Mouse (Mus musculus): ENCODE results near the gene Otop3. TPM values are rescaled to one million over a fixed set of nuclear protein-coding genes. Genes with fewer than 3 reads are reported as not detected.

Gene Otop3
- polyA plus RNA-seq, 1 experiment from 2014 or later: not detected

DNA sequence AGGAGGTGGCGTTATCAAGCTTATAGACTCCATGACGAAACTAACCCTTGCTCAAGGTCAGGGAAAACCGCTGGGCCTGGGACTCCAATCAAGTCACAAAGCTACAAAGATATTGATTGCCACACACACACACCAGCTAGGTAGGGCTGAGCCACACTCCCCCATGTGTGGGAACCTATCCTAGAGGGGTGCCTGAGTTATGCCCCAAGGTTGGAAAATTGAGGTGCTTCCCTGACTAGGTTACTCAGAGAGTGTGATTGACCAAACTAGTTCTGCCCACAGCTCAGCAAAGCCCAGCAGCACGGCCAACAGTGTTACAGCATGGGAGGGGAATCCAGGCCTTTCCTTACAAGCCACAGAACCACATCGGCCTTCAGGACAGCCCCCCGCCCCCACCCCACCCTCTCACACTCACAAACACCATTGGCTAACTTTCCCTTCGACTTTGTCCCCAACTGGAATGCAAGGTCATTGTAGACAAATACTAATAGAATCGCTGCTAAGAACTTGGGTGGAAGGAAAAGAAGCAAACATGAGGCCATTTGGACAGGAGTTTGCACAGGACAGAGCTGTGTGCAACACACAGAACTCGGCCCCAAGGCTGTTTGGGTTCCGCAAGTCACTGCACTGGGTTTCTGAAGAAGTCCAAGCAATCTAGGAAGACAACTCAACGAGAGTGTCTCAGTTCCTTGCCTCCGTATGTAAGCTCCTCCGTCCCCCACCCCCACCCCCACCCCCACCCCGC, 41.7 kb upstream of the Otop3 start:
- H3K9ac ChIP-seq (ENCODE audit: low read length): no peak overlapping the region
- no peaks in the 10 kb centered on the region for H3K9me3 ChIP-seq (ENCODE audit: control insufficient read depth, low read length)
- WGBS: 75% methylated on average over 14 of the region's 14 CpGs
- H3K27ac ChIP-seq (ENCODE audit: low read depth, low read length): no peak overlapping the region
- no peak for DNase-seq (ENCODE audit: low spot score)
- no peak for ATAC-seq (replicated peaks; ENCODE audit: low FRiP score)
- H3K4me1 ChIP-seq (replicated peaks; ENCODE audit: control insufficient read depth, insufficient read depth, low read length): no peaks in the 10 kb centered on the region; the same call in 1 of the 2 replicates
- no peaks in the 10 kb centered on the region for H3K27me3 ChIP-seq (ENCODE audit: control insufficient read depth, insufficient read depth, low read length)
- H3K36me3 ChIP-seq (ENCODE audit: control insufficient read depth, insufficient read depth, low read length): no peaks in the 10 kb centered on the region
- H3K4me2 ChIP-seq (ENCODE audit: low read depth, low read length, severe bottlenecking): no peak overlapping the region
- H3K4me3 ChIP-seq (ENCODE audit: low read depth, low read length): no peak overlapping the region

DNA sequence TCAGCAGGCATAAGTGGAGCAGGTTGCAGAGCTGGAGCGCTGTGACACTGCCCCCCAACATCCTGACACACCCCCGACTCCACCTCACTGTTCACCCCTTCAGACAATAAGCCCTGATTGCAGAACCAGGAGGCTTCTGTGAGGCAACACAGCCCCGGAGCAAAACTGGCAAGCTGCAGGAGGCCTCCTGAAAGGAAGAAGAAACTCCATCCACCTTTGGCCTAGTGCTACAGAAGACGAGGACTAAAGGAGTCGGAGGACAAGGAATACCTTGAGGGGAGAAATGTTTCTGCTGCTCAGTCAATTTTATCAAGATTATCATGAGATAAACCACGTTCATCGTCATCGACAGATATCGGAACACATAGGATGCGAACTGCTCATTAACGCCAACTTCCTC, 38.6 kb upstream of the Otop3 start:
- no peak for DNase-seq (ENCODE audit: low spot score)
- H3K36me3 ChIP-seq (ENCODE audit: control insufficient read depth, insufficient read depth, low read length): no peaks in the 10 kb centered on the region
- no peaks in the 10 kb centered on the region for H3K9me3 ChIP-seq (ENCODE audit: control insufficient read depth, low read length)
- no peak for ATAC-seq (replicated peaks; ENCODE audit: low FRiP score)
- no peak overlapping the region for H3K4me3 ChIP-seq (ENCODE audit: low read depth, low read length)
- H3K4me1 ChIP-seq (replicated peaks; ENCODE audit: control insufficient read depth, insufficient read depth, low read length): no peaks in the 10 kb centered on the region; the same call in 1 of the 2 replicates
- no peak overlapping the region for H3K27ac ChIP-seq (ENCODE audit: low read depth, low read length)
- peaks cover 3% of the 10 kb centered on the region; the same call in 1 of the 2 replicates for H3K27me3 ChIP-seq (ENCODE audit: control insufficient read depth, insufficient read depth, low read length)
- no peak overlapping the region for H3K4me2 ChIP-seq (ENCODE audit: low read depth, low read length, severe bottlenecking)
- 91% methylated on average over 11 of the region's 11 CpGs for WGBS
- no peak overlapping the region for H3K9ac ChIP-seq (ENCODE audit: low read length)

DNA sequence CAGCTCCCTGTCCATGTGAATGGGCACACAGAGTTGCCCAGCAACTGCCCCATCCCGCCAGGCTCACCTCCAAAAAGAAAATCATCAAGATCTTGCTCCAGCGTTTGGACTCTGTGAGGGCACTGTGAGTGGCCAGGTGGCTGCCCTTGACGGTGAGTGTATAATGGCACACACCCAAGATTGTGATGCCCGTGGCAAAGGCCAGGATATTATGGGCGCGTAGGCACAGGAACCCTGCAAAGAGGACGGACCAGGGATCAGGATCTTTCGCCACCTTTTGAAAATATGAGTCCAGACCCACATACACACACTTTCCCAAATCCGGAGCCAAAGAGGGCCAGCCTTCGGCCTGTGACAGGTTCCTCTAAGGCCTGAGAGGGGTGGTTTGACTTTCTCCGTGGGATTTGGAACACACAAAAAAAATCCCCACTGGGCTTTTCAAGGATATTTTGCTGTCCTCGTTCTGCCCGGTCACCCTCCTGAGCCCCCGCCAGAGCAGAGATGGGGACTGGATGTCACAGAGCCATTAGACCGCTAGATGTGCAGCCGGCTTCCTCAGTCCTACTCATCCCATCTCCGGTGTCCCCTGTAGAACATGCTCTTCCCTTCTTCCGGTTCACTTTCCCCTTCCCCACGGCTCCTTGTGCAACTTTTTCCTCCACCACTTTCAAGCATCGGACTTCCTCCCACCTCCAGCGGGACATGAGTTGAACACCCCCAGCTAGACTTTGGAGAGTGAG, 37.9 kb upstream of the Otop3 start:
- no peak for DNase-seq (ENCODE audit: low spot score)
- Histone ChIP-seq H3K9ac (ENCODE audit: low read length) (peak overlapping the region; percentile 53), H3K27me3 (ENCODE audit: control insufficient read depth, insufficient read depth, low read length) (peaks cover 3% of the 10 kb centered on the region; the same call in 1 of the 2 replicates), H3K9me3 (ENCODE audit: control insufficient read depth, low read length) (no peaks in the 10 kb centered on the region), H3K4me2 (ENCODE audit: low read depth, low read length, severe bottlenecking) (peak overlapping the region; percentile 80), H3K4me3 (ENCODE audit: low read depth, low read length) (peak overlapping the region; percentile 36), H3K27ac (ENCODE audit: low read depth, low read length) (no peak overlapping the region), H3K4me1 (replicated peaks; ENCODE audit: control insufficient read depth, insufficient read depth, low read length) (no peaks in the 10 kb centered on the region; the same call in 1 of the 2 replicates), H3K36me3 (ENCODE audit: control insufficient read depth, insufficient read depth, low read length) (no peaks in the 10 kb centered on the region)
- WGBS: 50% methylated on average over 21 of the region's 21 CpGs
- ATAC-seq (replicated peaks; ENCODE audit: low FRiP score): no peak

DNA sequence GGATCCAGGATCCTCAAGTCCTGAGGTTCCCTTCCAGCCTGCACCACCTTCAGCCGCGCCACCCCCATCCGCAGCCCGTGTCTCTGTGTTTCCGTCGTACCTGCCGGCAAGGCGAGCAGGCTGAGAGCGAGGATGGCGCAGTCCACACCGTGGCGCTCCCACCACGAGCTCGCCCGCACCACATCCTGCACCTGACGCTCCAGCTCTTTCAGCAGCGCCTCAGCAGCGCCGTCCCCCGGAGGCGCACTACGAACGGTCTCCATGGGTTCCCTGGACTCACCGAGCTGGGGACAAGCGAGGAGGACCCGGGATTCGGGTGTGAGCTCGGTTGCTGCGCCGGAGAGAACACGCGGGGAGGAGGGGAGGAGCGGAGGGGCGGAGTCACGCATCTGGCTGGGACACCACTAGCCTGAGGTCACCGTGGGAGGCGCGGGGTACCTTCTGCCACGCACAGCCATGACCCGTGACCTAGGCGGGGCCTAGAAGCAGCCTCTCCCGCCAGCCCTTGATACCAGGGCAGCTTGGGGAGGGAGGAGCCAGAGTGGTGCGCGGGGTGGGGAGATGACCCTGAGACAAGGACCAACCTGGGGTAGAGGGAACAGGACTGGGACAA, 37.2 kb upstream of the Otop3 start, which contains the start of gene Fads6:
Fads6 (minus strand) TSS at position 450 of the 613 bp plus-strand sequence.
- no peaks in the 10 kb centered on the region; the same call in 1 of the 2 replicates for H3K4me1 ChIP-seq (replicated peaks; ENCODE audit: control insufficient read depth, insufficient read depth, low read length)
- H3K4me3 ChIP-seq (ENCODE audit: low read depth, low read length): peak within 1 kb of the TSS; percentile 36
- peak within 1 kb of the TSS; percentile 53 for H3K9ac ChIP-seq (ENCODE audit: low read length)
- H3K36me3 ChIP-seq (ENCODE audit: control insufficient read depth, insufficient read depth, low read length): no peaks in the 10 kb centered on the region
- DNase-seq (ENCODE audit: low spot score): peak; percentile 77
- H3K9me3 ChIP-seq (ENCODE audit: control insufficient read depth, low read length): no peaks in the 10 kb centered on the region
- 1% methylated on average over 44 of the region's 44 CpGs for WGBS
- ATAC-seq (replicated peaks; ENCODE audit: low FRiP score): peak; percentile 67
- no peak within 1 kb of the TSS for H3K27ac ChIP-seq (ENCODE audit: low read depth, low read length)
- peak within 1 kb of the TSS; percentile 80 for H3K4me2 ChIP-seq (ENCODE audit: low read depth, low read length, severe bottlenecking)
- H3K27me3 ChIP-seq (ENCODE audit: control insufficient read depth, insufficient read depth, low read length): peaks cover 3% of the 10 kb centered on the region; the same call in 1 of the 2 replicates

DNA sequence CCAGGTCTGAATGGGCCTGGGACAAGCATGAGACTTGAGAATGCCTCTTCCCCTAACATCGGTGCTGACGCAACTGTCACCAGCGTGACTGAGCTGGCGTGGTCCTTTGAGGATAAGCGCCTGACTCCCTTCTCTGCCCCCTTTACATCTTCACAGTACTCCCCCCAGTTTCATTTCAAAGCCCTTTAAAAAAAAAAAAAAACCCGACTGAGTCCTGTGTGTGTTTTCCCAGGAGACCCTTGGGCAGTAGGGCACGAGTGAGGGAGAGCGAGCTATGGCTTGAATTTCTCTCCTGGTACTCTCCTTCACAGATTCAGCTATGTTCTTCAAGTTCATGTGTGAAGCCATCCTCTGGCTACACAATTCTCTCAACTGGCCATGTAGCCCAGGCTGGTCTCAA, 36.4 kb upstream of the Otop3 start:
- WGBS: 65% methylated on average over 8 of the region's 8 CpGs
- no peak overlapping the region for H3K4me3 ChIP-seq (ENCODE audit: low read depth, low read length)

DNA sequence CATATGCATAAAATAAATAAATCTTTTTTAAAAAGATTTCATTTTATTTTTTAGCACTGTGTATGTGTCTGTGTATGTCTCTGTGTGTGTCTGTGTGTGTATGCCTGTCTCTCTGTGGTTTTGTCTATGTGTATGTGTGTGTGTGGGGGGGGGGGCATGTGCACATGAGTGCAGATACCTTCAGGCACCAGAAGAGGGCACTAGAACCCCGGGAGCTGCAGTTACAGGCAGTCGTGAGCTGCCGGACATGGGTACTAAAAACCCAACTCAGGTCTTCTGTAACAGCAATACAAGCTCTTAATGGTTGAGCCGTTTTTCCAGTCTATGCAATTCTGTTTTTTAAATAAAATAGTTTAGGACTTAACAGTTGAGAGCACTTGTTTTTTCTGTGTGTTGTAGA, 33.8 kb upstream of the Otop3 start:
- DNase-seq (ENCODE audit: low spot score): no peak
- Histone ChIP-seq H3K4me2 (ENCODE audit: low read depth, low read length, severe bottlenecking) (no peak overlapping the region), H3K9me3 (ENCODE audit: control insufficient read depth, low read length) (no peaks in the 10 kb centered on the region), H3K4me1 (replicated peaks; ENCODE audit: control insufficient read depth, insufficient read depth, low read length) (no peaks in the 10 kb centered on the region), H3K36me3 (ENCODE audit: control insufficient read depth, insufficient read depth, low read length) (no peaks in the 10 kb centered on the region), H3K27me3 (ENCODE audit: control insufficient read depth, insufficient read depth, low read length) (peaks cover 3% of the 10 kb centered on the region; the same call in 1 of the 2 replicates), H3K4me3 (ENCODE audit: low read depth, low read length) (no peak overlapping the region), H3K9ac (ENCODE audit: low read length) (no peak overlapping the region), H3K27ac (ENCODE audit: low read depth, low read length) (no peak overlapping the region)
- ATAC-seq (replicated peaks; ENCODE audit: low FRiP score): no peak
- WGBS: 84% methylated on average over 4 of the region's 4 CpGs

More for the DNA sequence above, 36.4 kb upstream of the Otop3 start:
- no peak for DNase-seq (ENCODE audit: low spot score)
- Histone ChIP-seq H3K9ac (ENCODE audit: low read length) (no peak overlapping the region), H3K36me3 (ENCODE audit: control insufficient read depth, insufficient read depth, low read length) (no peaks in the 10 kb centered on the region), H3K27ac (ENCODE audit: low read depth, low read length) (no peak overlapping the region), H3K4me1 (replicated peaks; ENCODE audit: control insufficient read depth, insufficient read depth, low read length) (no peaks in the 10 kb centered on the region), H3K9me3 (ENCODE audit: control insufficient read depth, low read length) (no peaks in the 10 kb centered on the region), H3K4me2 (ENCODE audit: low read depth, low read length, severe bottlenecking) (no peak overlapping the region), H3K27me3 (ENCODE audit: control insufficient read depth, insufficient read depth, low read length) (peaks cover 3% of the 10 kb centered on the region; the same call in 1 of the 2 replicates)
- ATAC-seq (replicated peaks; ENCODE audit: low FRiP score): no peak

DNA sequence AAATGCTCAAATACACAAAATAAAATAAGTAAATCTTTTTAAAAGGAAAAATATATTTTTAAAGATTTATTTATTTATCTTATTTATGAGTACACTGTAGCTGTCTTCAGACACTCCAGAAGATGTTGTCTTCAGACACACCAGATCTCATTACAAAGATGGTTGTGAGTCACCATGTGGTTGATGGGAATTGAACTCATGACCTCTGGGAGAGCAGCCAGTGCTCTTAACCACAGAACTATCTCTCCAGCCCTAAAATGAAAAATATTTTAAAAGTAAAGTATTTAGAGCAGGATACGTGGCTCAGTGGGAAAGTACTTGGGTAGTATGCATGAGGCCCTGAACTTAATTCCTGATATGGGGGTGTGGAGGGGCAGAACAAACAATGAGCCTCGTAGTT, 33.2 kb upstream of the Otop3 start:
- H3K9me3 ChIP-seq (ENCODE audit: control insufficient read depth, low read length): no peaks in the 10 kb centered on the region
- no peaks in the 10 kb centered on the region for H3K36me3 ChIP-seq (ENCODE audit: control insufficient read depth, insufficient read depth, low read length)
- H3K9ac ChIP-seq (ENCODE audit: low read length): no peak overlapping the region
- no peak overlapping the region for H3K27ac ChIP-seq (ENCODE audit: low read depth, low read length)
- no peak for ATAC-seq (replicated peaks; ENCODE audit: low FRiP score)
- no peak for DNase-seq (ENCODE audit: low spot score)
- WGBS: 89% methylated on average over 2 of the region's 2 CpGs
- no peak overlapping the region for H3K4me3 ChIP-seq (ENCODE audit: low read depth, low read length)
- H3K4me2 ChIP-seq (ENCODE audit: low read depth, low read length, severe bottlenecking): no peak overlapping the region
- no peaks in the 10 kb centered on the region for H3K4me1 ChIP-seq (replicated peaks; ENCODE audit: control insufficient read depth, insufficient read depth, low read length)
- H3K27me3 ChIP-seq (ENCODE audit: control insufficient read depth, insufficient read depth, low read length): peaks cover 3% of the 10 kb centered on the region; the same call in 1 of the 2 replicates

DNA sequence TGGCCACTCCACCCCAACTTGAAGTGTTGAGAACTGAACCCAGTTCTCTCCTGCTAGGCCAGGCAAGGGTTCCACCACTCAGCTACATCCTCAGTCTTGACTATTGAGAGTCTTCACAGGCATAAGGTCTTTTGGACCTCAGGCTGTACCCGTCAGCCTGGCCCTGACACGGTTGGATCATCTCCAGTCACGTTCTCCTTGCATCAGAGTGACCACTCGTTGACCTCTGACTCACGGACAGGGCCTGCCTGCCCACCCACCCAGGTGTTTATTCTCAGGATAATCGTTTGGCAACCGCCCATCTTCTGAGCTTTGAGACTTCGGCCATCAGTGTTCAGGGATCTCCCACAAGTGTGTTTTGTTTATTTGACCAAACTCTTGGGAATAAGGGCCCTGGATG, 31.4 kb upstream of the Otop3 start:
- 80% methylated on average over 8 of the region's 8 CpGs for WGBS

More for the DNA sequence above, 31.4 kb upstream of the Otop3 start:
- no peaks in the 10 kb centered on the region for H3K36me3 ChIP-seq (ENCODE audit: control insufficient read depth, insufficient read depth, low read length)
- H3K9me3 ChIP-seq (ENCODE audit: control insufficient read depth, low read length): no peaks in the 10 kb centered on the region
- H3K4me2 ChIP-seq (ENCODE audit: low read depth, low read length, severe bottlenecking): no peak overlapping the region
- no peak overlapping the region for H3K4me3 ChIP-seq (ENCODE audit: low read depth, low read length)
- no peak overlapping the region for H3K27ac ChIP-seq (ENCODE audit: low read depth, low read length)
- ATAC-seq (replicated peaks; ENCODE audit: low FRiP score) (no peak), DNase-seq (ENCODE audit: low spot score) (no peak)
- H3K4me1 ChIP-seq (replicated peaks; ENCODE audit: control insufficient read depth, insufficient read depth, low read length): peaks cover 4% of the 10 kb centered on the region; the same call in 1 of the 2 replicates
- no peak overlapping the region for H3K9ac ChIP-seq (ENCODE audit: low read length)
- H3K27me3 ChIP-seq (ENCODE audit: control insufficient read depth, insufficient read depth, low read length): no peaks in the 10 kb centered on the region; the same call in 1 of the 2 replicates

Measured in forebrain, embryonic 11.5 days (tissue).